ENCODE assay signal across 1 mouse cellular context in genomic region chr1:180428101-180428712, GRCm38 (mm10).
TF ChIP-seq lines count a peak whose summit lies in the region.

No protein-coding gene starts in this region.

TF ChIP-seq in CH12.LX, 34 proteins besides CTCF, POLR2A, EP300 and RAD21 (continued from another document):
- TF ChIP-seq JUN (IDR thresholded peaks at IDR 0.05; ENCODE audit: insufficient read depth, low read depth, low read length) (no peak; the same call in 1 of the 2 replicates), MYC (IDR thresholded peaks at IDR 0.05; ENCODE audit: low read depth, low read length) (peak; percentile 98), IRF4 (IDR thresholded peaks at IDR 0.05; ENCODE audit: low read depth, low read length) (peak; percentile 87), USF1 (IDR thresholded peaks at IDR 0.05; ENCODE audit: low read depth, low read length) (no peak), HCFC1 (IDR thresholded peaks at IDR 0.05; ENCODE audit: low read depth, low read length) (no peak; the same call in 1 of the 2 replicates), POLR2AphosphoS2 (IDR thresholded peaks at IDR 0.05; ENCODE audit: low read depth, low read length) (no peak), MAX (IDR thresholded peaks at IDR 0.05; ENCODE audit: low read length) (peak; percentile 93), NRF1 (IDR thresholded peaks at IDR 0.05; ENCODE audit: low read depth, low read length) (no peak)
